Mouse (Mus musculus): ENCODE measurements around the gene Hey2.

DNA sequence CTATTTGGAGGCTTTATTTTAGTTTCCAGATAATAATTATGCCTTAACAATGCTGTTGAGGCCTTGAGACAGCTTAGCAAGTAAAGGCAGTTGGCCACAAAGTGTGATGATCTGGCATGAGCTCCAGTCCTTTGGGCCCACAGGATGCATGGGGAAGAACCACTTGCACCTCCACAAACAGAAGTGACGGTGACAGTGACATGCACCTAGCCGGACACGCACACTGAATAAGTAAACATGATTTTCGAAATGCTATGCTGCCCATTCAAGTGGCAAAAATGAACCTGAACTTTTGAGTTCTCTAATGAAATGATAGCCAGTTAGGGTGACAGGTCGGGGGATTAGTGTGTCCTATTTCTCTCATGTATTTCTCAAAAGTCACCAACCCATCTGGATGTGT, 1.8 kb downstream of the Hey2 start:
- no peak for TF ChIP-seq POLR2A (IDR thresholded peaks at IDR 0.05; ENCODE audit: extremely low read depth, insufficient read depth, low read length)
- no peak for TF ChIP-seq CTCF (IDR thresholded peaks at IDR 0.05; ENCODE audit: low read depth, low read length)

All from liver, adult 2 months (tissue).